Mouse (Mus musculus) adrenal gland, postnatal 36 days (tissue): Measurements from ENCODE around the gene Neurl2. TPM values are rescaled to one million over a fixed set of nuclear protein-coding genes. Genes with fewer than 3 reads are reported as not detected.
"Not testable (repeated sequence)": the region's sequence is repeated elsewhere in the genome, so short reads cannot be mapped to it uniquely, and the experiment has no call there.

Source experiments
- DNase-seq, 2 experiments: peaks; one replicate each; pipeline ENCODE4 v3.0.0; 2021; ENCODE audit warnings: mixed read lengths in 1 of 2
- total RNA-seq, 2 experiments: library from RNA; stranded (reverse); gene quantifications; 2 replicates each; pipeline ENCODE4 v1.2.3; 2021

Gene Neurl2
- total RNA-seq, 2 experiments from 2014 or later: 2.1 to 2.5 TPM

DNA sequence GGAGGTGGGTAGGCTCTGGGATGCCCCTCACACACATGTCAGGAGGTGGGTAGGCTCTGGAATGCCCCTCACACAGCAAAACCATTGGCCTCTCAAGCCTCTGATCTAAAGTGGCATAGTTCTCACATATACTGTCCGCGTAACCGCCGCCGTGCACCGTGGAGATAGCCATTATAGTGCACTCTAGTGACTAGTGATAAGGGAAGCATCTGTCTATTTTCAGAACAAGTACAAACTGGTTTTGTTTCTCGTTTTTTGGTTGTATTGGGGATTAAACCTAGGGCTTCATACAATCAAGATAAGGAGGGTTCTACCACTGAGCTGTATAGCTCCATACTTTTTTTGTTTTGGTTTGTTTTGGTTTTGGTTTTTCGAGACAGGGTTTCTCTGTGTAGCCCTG lies 17.4 kb downstream of the Neurl2 start:
- no peak for DNase-seq

DNA sequence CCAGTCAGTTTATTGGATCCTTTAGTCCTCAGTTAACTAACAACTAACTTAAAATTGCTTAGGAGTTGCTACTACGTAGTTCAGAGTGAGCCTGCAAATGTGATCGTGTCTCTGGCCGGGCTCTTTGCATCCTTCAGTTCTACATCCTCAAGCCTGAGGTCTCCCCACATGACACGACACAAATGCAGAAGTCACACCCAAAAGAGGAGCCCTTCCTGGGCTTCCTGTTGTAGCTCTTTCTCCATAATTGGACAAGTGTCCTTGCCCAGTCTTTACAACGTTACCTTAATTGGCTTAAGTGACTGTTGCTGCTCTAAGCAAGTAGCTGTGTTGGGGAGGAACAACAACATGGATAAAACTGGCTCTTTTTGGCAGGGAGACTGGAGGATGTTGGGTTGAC lies 17.9 kb downstream of the Neurl2 start:
- DNase-seq: no peak

DNA sequence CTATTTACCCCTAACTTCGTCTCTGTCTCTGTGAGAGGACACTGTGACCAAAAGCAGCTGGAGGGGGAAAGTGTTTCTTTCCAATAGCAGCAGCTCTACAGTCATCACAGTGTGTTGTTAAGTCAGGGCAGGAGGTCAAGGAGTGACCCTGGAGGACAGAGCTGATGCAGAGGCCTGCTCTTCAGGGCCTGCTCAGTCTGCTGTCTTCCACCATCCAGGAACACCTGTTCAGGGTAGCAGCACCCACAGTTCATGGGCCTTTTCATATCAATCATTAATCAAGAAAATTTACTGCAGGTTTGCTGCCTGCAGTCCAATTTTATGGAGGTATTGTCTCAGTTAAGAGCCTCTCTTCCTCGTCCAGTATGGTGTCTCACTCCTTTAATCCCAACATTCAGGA lies 19.7 kb downstream of the Neurl2 start:
- no peak for DNase-seq

DNA sequence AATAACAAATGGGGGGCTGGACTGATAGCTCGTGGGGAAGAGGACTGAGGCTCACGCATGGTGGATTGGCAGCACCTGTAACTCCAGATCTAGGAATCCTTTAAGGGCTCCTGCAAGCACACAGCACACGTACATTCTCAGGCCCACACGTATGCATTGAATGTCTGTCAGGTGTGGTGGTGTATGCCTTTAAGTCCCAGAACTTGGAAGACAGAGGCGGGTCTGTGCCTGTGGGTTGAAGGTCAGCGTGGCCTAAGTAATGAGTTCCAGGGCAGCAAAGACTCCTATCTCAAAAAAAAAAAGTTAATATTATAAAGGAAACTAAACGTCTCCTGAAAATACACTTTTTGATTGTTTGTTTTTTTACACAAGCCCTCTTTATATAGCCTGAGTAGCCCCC lies 26.6 kb downstream of the Neurl2 start:
- DNase-seq: no peak

DNA sequence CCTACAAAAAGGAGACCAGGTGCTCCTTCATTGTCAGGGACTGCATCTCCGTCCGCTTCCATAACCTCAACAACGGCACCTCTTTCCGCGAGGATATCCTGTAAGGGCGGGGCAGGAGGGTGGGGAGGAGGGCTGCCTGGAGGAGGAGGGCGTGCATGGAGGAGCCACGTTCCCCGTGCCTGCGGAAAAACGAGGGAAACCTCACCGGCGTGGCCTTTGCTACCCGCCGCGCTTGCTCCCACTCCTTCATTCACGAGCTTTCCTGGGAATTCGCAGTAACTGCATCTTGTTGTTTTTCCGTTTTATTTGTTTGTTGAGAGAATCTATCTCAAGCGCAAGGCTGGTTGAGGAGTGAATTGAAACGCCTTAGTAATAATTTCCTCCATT lies 27.9 kb downstream of the Neurl2 start:
- peak in 1 of 2 experiments; percentile 60 for DNase-seq

DNA sequence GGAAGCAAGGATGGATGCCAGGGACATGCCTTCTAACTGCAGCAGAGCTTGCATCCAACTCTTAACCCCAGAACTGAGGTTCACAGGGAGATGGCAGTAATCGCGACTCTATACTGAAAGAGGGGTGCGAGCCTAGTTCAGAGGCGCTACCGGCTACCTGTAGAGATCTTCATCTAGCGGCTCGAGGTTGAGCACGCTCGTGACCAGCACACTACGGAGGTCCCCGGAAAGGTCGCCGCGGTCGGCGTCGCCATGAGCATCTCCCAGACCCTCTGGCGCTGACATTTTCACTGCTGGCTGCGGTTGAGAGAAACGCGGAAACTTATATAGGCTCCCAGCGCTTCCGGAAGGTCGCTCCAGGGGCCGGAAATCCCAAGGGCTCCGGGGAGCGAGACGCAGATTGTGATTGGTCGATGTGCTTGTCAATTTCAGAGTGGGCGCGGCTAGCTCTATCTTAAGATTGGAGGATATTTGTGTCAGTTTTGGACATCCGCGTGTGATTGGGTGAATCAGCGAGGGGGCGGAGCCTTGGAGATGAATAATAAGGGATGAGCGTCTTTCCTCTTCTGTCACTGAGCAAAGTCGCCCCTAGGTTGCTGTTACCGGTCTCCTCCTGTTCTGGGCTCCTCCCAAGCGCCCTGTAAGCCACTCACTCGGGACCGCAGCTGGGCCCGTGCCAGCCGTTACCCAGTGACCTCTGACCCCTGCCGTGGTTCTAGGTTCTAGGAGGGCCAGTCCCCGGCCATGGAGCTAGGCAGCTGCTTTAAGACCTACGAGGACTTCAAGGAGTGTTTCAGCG lies 28.5 kb downstream of the Neurl2 start, which contains the start of the genes Acot8 and Zswim3:
Gene Acot8 (minus strand): TSS at position 350 of the 799 bp plus-strand sequence.
Gene Zswim3 (plus strand): TSS at position 566 of the 799 bp plus-strand sequence.
- peak; percentile 95 to 96 for DNase-seq

DNA sequence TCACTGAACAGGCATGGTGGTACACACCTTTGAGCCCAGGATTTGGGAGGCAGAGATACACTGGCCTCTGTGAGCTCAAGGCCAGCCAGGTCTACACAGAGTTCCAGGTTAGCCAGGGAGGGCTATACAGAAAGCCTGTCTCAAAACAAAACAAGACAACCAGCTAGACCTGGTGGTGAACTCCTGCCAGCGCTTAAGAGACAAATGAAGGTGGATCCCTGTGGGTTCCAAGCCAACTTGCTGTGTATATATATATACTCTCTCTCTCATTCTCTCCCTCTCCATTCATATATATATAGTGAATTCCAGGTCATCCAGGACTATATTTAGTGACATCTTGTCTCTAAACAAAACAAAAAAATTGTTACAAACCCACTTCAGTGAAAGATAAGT lies 29.3 kb downstream of the Neurl2 start:
- DNase-seq: no peak

DNA sequence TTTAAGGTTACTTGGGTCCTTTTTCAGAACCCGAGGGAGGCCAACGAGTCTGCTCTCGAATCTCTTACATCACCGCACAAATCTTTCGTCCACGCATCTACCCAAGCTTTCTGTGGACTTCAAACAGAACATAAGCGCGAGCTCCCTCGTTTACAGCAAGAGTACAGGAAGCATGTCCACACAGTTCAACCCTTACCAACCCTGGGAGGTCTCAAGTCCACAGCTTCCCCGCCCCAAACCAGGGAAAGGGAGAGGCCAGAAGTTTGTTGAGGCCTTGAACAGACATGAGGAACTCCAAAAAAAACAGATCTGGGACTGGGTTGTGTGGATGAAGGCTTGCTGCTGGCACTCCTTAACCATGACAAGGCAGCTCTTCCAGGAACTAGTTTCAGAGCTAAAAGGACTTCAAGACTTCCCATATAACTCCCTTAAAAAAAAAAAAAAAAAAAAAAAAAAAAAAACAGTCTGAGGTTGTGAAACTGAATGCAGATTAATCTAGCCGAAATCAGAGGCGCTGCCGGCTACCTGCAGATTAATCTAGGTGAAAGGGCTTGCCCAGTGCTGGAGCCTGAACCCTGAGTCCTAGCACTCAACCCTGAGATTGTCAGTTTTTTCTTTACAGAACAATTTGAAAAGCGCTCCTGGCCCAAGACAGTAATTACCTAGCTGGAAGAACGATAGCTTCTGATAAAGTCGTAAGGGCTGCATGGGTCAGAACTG lies 29.9 kb downstream of the Neurl2 start:
- no peak for DNase-seq

DNA sequence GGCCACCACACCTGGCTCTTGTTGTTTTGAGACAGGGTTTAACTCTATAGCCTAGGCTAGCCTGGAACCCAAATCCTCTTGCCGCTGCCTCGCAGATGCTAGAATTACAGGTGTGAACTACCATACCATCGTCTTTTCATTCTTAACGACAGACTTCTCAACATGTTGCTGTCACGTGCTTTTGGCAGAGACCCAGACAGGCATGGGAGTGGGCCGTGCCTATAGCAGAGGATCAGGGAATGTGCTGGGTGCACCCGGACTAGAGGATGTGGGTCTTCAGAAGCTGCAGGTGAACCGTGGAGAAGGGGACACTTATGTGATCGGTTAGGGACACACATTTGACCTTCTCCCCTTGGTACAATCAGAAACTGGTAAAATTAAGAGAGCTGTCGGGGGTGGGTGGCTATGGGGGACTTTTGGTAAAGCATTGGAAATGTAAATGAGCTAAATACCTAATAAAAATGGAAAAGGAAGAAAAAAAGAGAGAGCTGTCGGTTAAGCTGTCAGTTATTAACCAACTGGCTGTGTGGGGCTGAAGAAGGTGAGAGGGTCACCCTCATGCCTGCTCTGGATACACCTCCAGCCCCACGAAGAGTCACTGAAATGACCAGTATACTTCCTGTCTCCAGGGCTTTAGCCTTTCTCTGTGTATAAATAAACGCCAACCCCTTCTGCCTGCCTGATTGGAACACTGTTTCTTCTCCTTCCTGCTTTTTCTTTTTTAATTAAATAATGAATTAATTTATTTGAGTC lies 32.8 kb downstream of the Neurl2 start:
- DNase-seq: no peak

DNA sequence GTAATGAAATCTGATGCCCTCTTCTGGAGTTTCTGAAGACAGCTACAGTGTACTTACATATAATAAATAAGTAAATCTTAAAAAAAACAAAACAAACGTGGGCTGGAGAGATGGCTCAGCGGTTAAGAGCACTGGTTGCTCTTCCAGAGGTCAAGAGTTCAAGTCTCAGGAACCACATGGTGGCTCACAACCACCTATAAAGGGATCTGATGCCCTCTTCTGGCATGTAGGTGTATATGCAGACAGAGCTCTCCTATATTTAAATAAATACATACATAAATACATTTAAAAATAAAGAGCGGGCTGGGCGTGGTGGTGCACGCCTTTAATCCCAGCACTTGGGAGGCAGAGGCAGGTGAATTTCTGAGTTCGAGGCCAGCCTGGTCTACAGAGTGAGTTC lies 34.7 kb downstream of the Neurl2 start:
- DNase-seq: not testable (repeated sequence)

DNA sequence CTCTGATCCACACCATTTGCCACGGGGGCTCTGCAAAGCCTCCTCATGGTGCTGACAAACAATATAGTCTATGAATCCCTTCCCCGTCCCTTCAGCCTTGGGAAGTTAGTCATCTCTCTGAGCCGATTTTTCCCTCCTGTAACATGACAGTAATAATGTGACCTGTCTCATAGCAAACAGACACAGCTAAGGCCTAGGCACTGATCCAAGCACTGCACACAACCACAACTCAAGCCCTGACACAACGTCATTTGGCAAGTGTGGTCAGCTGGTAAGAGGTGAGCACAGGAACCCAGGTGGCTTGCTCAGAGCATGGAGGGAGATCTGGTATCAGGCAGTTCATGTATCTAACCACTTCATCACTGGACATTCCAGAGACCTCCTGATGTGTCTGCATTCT lies 37.4 kb downstream of the Neurl2 start:
- DNase-seq: peak in 1 of 2 experiments; percentile 41

DNA sequence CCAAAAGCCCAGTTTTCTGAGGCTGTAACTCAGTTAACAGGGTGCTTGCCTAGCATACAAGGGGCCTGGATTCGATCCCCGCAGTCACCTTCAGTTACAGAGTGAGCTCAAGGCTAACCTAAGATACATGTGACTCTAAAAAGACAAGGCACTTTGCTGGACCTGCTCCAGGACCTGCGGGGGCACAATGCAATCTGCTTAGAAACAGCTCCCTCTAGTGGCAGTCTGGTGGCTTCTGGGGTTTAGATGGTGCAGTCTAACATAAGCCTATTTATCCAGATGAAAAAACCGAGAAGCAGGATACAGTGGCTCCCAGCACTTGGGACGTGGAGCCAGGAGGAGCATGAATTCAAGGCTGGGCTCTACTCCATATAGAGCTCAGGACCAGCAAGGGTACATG lies 39.0 kb downstream of the Neurl2 start:
- peak; percentile 92 to 94 for DNase-seq

DNA sequence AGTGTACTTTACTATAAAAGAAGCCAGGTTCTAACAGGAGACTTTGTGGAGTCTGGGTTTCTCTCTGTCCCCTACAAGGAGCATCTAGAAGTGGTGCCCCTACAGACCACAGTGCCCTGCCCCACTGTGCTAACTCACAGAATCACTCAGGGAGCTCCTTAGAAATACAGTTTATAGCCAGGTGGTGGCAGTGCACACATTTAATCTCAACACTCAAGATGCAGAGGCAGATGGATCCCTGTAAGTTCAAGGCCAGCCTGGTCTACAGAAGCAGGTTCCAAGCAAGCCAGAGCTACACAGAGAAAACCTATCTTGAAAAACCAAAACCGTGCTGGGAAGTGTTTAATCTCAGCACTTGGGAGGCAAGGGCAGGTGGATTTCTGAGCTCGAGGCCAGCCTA lies 39.5 kb downstream of the Neurl2 start:
- DNase-seq: no peak

DNA sequence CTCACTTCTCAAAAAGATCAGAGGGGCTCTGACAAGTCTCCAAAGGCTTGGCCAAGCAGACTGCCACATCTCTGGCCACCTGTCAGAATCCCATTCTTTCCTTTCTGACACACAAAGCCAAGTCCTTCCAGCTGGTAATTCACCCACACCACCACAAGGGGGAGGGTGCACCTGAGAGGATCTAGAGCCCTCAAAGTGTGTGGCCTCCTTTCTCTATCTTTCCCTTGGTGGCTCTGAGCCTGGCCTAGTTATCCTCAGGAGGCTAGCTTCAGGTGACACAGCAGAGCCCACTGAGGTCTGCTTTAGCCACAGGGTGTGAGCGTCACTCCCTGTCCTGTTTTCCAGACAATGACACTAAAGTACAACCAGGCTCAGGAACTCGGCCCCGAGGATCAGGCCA lies 40.0 kb downstream of the Neurl2 start:
- DNase-seq: peak; percentile 65 to 77

DNA sequence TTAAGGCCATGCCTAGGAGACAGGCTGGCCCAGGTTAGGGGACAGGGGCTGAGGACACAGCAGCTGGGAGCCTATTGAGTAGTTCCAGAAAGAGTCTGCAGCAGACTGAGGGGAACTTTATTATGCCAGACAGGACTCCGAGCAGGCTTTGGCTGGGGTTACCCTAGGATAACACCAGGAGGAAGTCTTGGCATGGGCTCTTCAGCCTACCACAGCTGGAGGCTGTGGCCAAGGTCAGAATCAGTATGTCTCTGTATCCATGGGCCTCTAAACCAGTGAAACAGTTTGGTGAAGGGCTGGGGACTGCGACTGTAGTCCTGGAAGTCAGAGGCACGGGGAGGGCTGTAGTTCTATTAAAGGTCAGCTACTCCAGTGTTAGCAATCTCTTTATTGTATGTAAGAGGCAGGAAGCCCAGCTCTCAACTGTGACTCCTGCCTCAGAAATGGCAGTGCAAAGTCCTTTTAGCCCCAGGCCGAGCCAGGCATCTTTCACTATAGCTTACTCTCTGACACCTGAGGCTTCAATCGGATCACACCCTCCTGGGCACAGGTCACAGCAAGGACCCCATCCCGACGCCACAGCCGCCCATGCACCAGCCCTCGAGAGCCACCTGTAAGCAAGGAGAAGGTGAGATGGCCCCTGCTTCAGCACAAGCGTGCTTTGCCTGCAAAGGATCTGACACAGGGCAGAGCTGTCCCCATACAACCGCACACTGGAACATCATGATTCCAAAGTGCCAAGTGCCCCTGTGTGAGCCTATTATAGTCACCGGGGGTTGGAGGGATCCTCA lies 40.7 kb downstream of the Neurl2 start:
- peak; percentile 53 to 56 for DNase-seq

DNA sequence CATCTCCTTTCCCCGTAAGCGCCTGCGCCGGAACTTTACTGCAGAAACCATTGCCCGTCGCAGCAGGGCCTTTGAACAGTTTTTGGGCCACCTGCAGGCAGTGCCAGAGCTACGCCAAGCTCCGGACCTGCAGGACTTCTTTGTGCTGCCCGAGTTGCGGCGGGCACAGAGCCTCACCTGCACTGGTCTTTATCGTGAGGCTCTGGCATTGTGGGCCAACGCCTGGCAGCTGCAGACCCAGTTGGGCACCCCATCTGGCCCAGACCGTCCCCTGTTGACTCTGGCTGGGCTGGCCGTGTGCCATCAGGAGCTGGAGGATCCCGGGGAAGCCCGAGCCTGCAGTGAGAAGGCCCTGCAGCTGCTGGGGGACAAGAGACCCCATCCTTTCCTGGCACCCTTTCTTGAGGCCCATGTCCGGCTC lies 41.4 kb downstream of the Neurl2 start:
- DNase-seq: peak in 1 of 2 experiments; percentile 41

DNA sequence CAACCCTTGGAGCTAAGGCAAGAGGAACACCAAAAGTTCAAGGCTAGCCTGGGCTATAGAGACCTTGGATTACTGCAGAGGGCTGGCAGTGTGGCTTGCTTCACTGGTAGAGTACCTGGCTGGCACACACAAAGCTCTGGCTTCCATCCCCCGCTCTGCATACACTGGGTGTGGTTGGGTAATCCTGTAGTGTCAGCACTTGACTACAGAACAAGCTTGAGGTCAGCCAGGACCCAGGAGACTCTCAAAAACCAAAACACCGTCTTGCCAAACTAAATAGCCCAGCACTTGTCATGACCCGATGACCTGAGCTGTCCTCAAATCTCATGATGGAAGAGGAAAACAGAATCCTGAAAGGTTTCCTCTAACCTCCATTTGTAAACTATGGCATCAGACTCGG lies 42.8 kb downstream of the Neurl2 start:
- DNase-seq: peak in 1 of 2 experiments; percentile 55

DNA sequence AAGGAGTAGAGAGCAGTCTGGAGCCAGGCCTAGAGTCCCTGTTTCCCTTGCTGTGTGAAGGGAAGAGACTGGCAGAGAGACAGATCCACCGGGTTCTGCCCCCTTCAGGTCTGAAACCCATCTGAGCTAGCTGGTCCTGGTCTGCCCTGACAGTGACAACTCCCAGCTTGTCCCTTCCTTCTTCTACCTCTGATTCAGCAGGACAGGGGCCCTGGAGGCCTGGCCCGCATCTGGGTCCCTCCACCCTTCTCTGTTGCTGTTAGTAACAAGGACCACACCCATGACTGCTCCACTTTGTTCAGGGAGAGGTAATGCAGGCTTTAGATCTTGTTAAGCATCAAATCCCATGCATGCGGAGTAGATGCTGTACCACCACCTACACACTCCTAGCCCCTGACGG lies 44.8 kb downstream of the Neurl2 start:
- no peak for DNase-seq

DNA sequence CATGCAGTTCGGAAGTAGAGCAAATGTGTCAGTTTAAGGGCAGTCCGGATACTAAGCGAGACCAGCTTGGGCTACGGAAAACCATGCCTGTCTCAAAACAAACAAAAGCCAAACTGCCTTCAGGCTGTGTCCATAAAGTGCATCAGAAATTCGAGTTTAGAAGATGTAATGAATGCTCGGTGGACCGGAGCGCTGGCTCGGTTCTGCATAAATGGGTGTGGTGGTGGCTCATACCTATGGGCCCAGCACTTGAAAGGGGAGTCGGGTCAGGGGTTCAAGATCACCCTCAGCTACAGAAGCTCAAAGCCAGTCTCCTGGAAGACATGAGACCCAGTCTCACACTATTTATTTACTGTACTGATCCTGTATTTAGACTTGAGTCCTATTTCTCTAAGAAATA lies 45.5 kb downstream of the Neurl2 start:
- peak in 1 of 2 experiments; percentile 19 for DNase-seq

DNA sequence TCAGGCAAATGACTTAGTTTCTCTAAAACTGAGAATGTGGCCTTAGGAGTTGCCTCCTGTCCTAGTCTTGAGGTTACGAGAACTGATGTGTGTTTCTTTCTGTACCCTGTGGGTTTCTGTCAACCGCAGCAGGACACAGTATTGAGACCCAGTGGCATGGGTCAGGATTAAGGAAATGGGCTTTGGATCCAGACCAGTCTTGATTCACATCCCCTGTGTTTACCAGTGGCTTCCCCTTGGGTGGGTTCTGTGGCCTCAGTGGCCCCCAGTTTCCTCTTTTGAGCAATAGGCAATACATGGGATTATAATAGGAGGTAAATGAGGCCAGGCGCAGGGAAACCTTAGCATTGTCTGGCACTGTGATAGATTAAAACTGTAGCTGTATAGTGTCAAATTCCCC lies 46.2 kb downstream of the Neurl2 start:
- no peak for DNase-seq

DNA sequence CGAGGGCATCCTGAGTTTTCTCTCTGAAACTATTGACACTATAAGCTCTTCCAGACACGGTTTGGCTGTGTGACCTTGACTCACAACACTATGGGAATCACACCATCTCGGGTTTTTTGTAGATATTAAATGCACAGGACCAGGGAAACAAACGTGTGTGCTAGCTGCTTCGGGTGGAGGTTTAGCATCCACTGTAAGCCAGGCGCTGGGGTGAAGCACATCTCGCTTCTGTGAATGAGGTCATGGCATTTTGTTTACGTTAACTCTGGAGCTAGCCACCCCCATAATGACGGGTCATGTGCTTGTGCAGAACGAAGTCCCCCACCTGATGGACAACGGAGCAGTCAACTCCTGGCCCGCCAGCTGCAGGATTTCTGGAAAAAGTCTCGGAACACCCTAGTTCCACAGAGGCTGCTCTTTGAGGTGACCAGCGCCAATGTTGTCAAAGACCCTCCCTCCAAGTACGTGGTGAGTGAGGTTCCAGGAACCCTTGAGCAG lies 46.8 kb downstream of the Neurl2 start:
- DNase-seq: peak in 1 of 2 experiments; percentile 18
